Mouse (Mus musculus) layer of hippocampus, postnatal 14 days (tissue): Measurements from ENCODE around the gene Sycp3. TPM values are rescaled to one million over a fixed set of nuclear protein-coding genes. Genes with fewer than 3 reads are reported as not detected.
"Not testable (repeated sequence)": the region's sequence is repeated elsewhere in the genome, so short reads cannot be mapped to it uniquely, and the experiment has no call there.

Source experiments
- DNase-seq, 2 experiments: peaks; one replicate each; pipeline ENCODE4 v3.0.0; 2021 to 2022; ENCODE audit warnings: low spot score in 2 of 2, mixed read lengths in 1 of 2
- long read RNA-seq, 2 experiments: library from polyadenylated mRNA; stranded (forward); transcript quantifications; one replicate each; pipeline ENCODE4 v2.0.0; 2021
- total RNA-seq, 2 experiments: library from RNA; stranded (reverse); gene quantifications; 2 replicates each; pipeline ENCODE4 v1.2.3; 2021

The Sycp3 gene
- total RNA-seq, result under 1 TPM; 0.48 to 0.93 TPM
- long read RNA-seq, experiment 1, result 0 reads
- long read RNA-seq, experiment 2, partial matches to known transcripts, result 0 of 3 reads
- long read RNA-seq, experiment 2, other reads (novel, unspliced or antisense), result 3 of 3 reads

DNA sequence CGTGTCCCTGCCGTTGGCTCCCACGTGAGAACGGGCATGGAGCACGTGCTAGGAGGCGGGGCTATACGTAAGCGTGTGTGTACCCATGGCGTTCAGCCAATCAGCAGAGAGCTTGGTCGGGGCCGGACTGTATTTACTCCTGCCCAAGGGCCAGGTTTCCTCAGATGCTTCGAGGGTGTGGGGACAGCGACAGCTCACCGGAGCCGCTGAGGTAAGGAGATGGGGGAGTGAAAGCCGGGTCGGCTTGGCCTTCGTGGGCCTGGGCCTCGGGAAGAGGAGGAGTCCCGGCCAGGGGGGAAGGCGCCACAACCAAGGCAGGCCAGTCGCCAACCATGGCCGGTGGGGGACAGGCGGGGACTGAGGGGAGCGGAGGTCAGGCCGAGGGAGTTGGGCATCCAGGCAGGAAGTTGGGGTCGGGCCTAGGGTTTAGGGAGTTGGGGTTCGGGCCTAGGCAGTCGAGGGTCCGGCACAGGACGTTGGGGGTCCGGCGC is at the start of gene Sycp3:
TSS of gene Sycp3 (plus strand) at position 68 of the 491 bp plus-strand sequence.
- no peak for DNase-seq

- DNase-seq, result no peak
Measured at GRCm38 (mm10) chr10:88409751-88410150, 49.6 kb upstream of the Sycp3 start.

DNA sequence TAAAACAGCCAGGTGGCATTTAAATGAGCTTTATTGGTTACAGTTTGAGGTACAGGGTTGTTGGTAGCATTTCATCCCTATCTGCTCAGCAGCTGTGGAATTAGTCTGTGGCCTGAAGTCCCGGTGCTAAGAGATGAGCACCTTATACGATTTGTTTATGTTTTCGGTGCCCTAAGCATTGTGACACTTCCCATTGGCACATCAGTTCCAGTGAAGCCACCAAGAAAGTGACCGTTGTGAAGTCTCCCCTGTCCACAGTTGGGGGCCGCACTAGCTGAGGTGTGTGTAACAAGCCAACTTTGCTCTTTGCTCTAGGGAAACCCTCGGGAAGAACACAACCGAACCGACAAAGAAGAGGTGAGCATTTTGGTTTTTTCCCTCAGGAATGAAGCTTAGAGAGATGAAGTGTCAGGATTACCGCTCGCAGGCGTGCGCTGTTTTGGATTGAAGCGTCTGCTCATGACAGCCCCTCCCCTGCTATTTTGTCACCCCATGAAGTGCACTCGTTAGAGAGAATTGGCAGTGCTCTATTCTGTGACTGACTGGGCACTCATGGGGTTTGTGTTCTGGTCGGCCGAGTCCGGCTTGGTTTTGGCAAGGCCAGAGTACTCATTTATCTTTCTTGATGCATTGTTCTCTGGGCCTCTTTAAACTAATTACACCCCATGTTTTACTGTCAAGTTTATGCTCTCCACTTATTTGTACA is 46.9 kb upstream of the Sycp3 start:
- DNase-seq, result no peak

- DNase-seq, result no peak
Measured at GRCm38 (mm10) chr10:88417686-88418085, 41.7 kb upstream of the Sycp3 start.

GRCm38 (mm10) chr10:88420141-88420541 is 39.2 kb upstream of the Sycp3 start:
- DNase-seq, result no peak

DNA sequence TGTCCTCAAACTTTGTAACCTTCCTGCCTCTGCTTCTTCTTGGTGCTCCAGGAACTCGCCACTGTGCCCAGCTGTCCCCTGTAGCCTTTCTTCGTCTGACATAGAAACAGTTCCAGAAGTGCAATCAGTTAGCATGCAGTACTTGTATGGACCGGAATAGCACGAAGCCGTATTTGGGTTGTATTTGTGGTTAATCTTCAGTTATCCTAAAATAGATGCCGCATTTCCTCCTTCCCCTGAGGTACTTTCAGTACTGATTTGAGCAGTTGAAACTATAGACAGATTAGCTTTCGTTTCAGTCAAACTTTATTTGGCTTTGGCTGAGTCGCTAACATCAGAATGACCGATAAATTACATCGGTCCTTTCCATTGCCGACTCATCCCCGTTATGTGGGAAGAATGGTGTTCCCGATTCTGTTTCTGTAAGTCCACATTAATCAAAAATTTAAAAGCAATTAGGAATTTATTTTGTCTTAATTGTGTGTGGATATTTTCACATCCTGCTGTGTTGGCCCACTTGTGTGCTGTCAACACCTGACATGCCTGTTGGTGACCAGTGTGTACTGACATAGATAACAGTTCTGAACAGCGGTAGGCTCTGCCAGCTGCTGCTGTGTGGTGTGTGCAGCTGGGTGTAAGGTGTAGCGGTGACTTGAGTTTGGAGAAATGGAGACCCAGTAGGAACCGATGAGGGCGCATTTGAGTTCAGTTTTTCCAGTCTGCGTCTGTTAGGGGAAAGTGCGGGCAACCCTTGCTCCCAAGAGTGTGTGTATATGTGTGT is 38.5 kb upstream of the Sycp3 start:
- DNase-seq, result no peak

DNA sequence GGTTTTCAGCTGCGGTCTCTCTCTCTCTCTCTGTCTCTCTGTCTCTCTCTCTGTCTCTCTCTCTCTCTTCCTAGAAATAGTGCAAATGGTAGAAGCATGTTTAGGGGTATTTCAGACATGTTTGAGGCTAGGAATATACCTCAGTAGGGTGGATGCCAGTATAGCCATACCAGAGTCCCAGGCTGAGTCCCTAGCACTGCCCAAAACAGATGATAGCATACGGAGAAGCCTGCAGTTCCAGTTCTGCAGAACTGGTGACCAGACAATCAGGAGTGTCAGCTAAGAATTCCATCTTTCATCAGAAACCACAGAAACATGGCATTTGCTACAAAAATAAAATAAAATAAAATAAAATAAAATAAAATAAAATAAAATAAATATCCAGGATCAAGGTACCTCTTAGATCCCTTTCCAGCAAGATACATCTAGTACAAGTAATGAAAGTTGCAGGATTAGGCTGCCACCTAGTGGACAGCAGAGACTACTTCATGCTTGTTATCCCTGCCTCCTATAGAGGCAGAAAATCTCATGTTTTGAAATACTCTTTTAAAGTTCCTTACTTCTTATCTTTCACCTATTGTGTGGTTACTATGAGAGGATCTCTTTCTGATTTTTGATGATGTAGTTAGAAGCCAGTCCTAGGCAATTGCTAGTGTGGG is 33.1 kb upstream of the Sycp3 start:
- peak; percentile 32 to 73 for DNase-seq

- no peak for DNase-seq
Measured at GRCm38 (mm10) chr10:88426896-88427295, 32.5 kb upstream of the Sycp3 start.

- no peak for DNase-seq
Measured at GRCm38 (mm10) chr10:88427998-88428397, 31.4 kb upstream of the Sycp3 start.

- DNase-seq, result no peak
Measured at GRCm38 (mm10) chr10:88441224-88441623, 18.1 kb upstream of the Sycp3 start.

- peak in 1 of 2 experiments; percentile 74 for DNase-seq
Measured at GRCm38 (mm10) chr10:88451221-88451620, 8.1 kb upstream of the Sycp3 start.

DNA sequence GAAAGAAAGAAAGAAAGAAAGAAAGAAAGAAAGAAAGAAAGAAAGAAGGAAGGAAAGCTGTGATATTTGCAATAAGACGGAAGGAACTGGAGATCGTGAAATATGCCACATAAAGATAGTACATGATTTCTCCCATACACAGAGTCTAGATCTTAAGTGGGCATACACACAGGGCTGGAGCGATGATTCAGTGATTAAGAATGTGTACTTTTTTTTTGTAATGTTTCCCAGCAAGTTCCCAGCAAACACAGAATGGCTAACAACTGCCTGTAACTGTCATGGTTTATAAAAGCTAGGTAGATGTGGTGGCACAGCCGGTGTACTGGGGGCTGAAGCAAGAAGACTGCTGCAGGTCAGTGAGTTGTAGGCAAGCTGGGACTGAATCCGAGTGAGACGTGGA is 7.4 kb upstream of the Sycp3 start:
- no peak for DNase-seq

DNA sequence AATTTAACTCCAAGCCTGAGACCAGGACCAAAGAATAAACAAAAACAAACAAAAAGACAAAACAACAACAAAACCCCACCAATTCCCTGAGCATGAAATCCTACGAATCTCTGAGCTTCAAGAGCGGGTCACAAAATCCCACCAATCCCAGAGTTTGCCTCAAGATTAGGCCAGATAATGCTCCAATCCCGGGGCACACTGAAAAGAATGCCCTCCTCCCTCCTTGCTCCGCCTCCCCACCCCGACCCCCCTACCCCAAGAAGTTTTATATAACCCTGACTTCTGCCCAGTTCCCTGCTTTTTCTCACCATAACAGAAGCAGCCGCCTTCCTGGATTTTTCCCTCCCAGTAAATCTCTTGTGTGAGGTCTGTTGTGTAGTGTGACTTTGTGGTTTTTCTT is 1.6 kb upstream of the Sycp3 start:
- DNase-seq, result no peak

DNA sequence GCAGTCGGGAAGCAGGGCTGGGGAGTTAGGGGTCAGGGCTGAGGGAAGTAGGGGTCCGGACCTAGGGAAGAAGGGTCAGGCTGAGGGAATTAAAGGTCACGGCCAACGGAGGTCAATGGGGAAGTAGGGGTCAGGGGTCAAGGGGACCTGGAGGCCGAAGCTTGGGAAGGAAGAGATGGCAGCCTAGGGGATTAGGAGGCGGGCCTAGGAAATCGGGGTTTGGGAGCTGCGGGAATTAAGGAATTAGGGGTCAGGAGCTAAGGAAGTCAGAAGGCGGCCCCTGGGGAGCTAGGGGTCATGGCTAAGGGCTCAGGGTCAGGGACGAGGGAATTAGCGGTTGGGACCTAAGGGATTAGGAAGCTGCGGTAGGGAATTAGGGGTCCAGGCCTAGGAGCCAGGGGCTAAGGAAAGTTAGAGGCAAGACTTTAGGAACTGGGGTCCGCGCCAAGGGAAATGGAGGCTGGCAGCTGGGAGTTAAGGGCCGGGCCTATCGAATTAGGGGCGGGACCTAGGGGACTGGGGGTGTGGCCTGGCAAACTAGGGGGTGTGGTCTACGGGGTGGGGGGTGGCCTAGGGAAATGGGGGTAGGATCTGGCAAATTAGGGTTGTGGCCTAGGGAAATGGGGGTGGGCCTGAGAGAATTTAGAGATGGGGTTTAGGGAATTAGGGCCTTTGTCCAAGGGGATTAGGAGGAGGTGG is 902 bp downstream of the Sycp3 start:
- no peak for DNase-seq

DNA sequence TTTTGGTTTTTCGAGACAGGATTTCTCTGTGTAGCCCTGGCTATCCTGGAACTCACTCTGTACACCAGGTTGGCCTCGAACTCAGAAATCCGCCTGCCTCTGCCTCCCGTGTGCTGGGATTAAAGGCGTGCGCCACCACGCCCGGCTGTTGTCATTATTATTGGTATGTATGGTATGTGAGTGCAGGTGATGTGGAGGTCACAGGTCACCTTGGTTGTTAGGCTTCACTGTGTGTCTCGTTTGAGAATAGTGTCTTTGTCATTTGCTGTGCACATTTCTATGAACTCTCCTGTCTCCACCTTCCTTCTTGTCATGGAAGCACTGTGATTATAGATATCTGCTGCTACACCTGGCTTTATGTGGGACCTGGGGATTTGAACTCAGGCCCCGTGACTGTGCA is 23.5 kb downstream of the Sycp3 start:
- not testable (repeated sequence) for DNase-seq

DNA sequence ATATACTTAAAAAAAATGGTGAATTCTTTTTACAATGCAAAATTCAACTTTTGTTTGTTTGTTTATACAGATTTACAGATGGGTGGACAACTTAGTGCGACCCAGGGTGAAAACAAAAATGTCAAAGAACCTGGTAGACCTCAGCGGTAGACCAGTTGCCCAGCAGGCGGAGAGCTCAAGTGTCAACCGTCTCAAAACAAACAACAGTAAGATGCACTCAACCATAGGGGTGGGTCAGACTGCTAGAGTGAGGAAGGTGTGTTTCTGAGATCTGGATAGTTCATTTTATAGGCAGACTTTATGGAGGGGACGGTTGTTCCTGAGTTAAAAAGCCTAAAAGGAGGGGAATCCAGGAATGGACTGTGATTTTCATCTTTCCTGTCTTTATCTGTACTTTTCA is 29.3 kb downstream of the Sycp3 start:
- DNase-seq, result no peak

GRCm38 (mm10) chr10:88491632-88492031 is 32.3 kb downstream of the Sycp3 start:
- no peak for DNase-seq

DNA sequence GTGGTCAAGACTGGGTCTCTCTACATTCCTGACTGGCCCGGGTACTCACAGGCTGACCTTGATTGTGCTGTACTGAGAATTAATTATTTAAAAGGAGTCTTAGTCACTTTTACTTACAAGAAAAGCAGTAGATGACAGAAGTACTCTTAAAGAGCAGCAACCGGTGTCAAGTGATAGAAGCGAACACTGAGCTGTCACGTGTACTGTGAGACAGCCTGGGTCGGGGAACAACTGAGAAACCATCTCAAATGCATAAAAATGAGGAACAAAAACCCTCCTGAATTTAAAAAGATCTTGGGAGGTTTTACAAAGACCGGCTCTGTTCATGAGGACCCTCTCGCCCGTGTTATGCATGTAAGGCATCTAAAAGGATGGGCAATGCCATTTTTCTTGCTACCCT is 33.3 kb downstream of the Sycp3 start:
- no peak for DNase-seq

DNA sequence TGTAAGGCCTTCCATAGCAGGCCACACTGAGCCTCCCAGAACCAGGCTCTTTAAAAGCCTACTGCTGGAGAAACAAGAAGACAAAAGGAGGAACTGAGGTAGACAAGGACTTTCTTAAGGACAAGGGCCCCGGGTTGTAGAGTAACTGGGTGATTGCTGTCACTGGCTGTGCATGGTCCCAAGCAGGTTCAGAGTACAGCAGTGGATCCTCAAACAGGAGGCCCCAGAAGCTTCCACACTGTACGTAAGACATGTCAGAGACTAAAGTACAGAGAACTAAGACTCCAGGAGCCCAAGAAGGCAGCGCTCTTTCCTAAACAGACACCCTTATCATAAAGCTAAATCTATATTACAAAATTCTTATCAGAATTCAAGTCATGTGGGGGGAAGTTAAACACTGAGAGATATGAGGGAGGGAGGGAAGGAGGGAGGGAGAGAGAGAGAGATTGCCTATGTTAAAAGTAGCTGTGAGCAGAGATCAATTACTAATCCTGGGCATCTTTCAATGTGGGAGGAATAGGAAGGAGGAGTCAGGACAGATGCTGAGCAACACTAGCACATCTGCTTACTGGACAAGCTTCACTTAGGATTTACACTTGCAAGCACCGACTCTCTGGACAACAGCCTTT is 35.7 kb downstream of the Sycp3 start:
- no peak for DNase-seq

DNA sequence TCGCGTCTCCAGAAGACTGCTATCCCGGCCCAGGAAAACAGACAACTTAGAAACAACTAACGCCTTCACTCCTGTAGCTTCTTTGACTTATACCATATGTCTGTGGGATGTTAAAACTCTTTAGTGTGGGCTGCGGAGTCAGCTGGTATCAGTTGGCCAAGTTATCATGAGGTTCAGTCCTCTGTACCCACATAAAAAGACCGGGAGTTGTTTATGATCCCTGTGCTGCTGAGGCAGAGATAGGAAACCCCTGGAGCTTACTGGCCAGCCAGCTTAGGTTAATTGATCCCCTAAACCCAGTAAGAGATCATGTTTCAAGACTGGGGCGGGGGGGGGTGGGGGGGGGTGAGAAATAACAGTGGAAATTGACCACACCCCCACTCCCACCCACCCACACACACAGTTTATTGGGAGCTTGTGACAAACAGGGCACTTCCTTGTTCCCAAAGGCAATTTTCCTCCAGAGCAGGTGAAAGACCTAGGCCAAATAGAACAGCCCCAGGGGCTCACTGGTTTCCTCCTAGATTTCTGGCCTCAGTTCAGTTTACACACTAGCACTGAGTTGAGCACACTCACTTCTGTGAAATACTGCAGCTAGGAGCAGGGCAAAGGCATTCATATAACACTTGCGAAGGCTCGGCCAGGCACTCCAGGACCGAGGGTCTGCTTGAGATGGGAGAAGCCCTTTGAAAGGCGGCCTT is 37.6 kb downstream of the Sycp3 start:
- no peak for DNase-seq
